Mouse (Mus musculus) retina, postnatal 1 day (tissue): Measurements from ENCODE around the gene Cox15.

Experiments used
- DNase-seq: peaks from one replicate; pipeline ENCODE4 v3.0.0-alpha.2; 2012

The Cox15 gene

GRCm38 (mm10) chr19:43704211-43704610 lies 48.6 kb downstream of the Cox15 start:
- DNase-seq: no peak

GRCm38 (mm10) chr19:43699763-43700155 lies 53.0 kb downstream of the Cox15 start:
- DNase-seq: no peak

DNA sequence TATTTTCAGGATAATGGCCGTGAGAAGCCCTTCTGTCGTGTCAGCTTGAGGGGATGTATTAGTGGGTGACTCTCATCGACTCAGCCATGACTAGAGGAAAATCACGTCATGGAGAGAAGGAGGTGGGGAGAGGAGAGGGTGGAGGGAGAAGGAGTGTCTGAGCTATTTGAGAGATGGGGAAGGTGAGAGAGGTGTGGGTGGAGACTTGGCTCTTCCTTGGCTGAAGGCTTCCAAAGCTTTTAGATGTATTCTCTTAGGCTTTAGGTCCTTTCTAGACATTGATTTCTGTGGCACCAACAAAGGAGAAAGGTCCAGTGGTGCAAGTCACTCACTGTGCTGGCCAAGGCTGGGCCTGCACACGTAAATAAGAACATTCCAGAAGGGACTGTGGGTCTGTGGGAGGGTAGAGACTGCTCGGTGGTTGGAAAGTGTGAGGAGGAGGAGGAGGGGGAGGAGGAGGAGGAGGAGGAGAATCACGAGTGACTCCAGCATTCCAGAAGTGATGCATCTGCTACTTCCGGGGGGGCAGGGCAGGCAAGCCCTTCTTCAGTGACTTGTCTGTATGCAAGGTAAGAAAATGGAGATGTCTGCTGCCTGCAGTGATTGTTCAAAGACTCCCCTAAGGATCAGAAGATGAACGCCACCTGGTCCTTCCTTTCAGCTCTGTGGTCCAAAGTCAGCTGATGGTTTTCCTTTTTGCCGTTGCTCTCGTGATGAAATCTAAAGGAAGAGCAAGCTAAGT lies 53.6 kb downstream of the Cox15 start:
- no peak for DNase-seq

- peak; percentile 4 for DNase-seq
These were observed 55.0 kb downstream of the Cox15 start for GRCm38 (mm10) chr19:43697666-43698370.

DNA sequence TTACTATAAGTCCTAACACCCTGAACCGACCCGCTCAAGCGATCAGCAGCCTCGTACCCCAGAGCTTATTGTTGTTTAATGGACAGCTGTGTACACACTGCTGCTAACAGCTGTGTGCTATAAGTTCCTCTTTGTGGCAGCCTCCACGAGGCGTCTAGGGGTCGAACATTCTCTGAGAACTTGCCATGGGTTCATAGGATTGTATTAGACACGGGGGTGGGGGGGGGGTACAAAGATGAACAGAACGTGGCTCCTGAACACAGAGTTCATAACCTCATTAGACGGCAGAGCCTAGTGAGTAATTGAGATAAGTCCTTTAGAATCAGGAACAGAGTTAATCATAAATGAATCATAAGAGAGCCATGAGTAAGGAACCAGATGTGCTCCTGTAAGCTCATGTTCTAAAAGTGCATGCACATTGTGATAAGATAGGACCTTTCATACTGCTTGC lies 57.3 kb downstream of the Cox15 start:
- DNase-seq: no peak

DNA sequence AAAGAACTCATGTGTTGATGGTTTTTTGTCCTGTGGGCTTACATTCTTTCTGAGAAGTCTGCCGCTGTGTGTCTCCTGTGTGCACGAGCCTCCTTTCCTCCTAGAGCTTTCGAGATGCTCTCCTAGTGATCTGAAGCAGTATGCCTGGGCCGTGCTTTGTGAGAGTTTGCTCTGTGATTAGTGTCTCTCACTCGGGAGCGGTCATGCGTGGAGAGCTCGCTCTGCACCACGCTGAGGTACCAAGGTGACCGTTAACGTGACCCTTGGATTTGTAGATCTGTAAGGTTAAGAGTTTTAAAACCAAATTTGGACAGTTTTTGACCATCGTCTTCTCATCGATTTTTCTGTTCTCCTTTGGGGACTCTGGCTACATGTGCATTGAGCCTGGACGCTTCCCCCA lies 60.0 kb downstream of the Cox15 start:
- DNase-seq: peak; percentile 6

GRCm38 (mm10) chr19:43689419-43690246 lies 63.2 kb downstream of the Cox15 start, which contains the start of gene Entpd7:
Gene Entpd7 (plus strand): TSS chr19:43689672.
- peak; percentile 98 for DNase-seq
